Mouse (Mus musculus): Measurements from ENCODE around the gene Tmem196. TPM values are rescaled to one million over a fixed set of nuclear protein-coding genes. Genes with fewer than 3 reads are reported as not detected.
A peak's percentile ranks its signal among the peaks of the same experiment; 100 is the strongest.

Gene Tmem196
- not detected in 2 replicates for total RNA-seq (2017)

GRCm38 (mm10) chr12:119945589-119946310, at the start of gene Tmem196:
Tmem196 (plus strand) TSS chr12:119945822.
- 0 out of 2 replicates have a peak, but pooled peaks have one; percentile 11 for ATAC-seq (replicated peaks; ENCODE audit: low read depth, poor library complexity, severe bottlenecking)

GRCm38 (mm10) chr12:119946311-119946692, 680 bp downstream of the Tmem196 start:
- ATAC-seq (replicated peaks; ENCODE audit: low read depth, poor library complexity, severe bottlenecking): no peak

- no peak for ATAC-seq (replicated peaks; ENCODE audit: low read depth, poor library complexity, severe bottlenecking)
Measured at GRCm38 (mm10) chr12:119957041-119957440, 11.4 kb downstream of the Tmem196 start.

GRCm38 (mm10) chr12:119960730-119961129, 15.1 kb downstream of the Tmem196 start:
- no peak for ATAC-seq (replicated peaks; ENCODE audit: low read depth, poor library complexity, severe bottlenecking)

- ATAC-seq (replicated peaks; ENCODE audit: low read depth, poor library complexity, severe bottlenecking): peak; percentile 85
Measured at GRCm38 (mm10) chr12:119965373-119965772, 19.8 kb downstream of the Tmem196 start.

- no peak for ATAC-seq (replicated peaks; ENCODE audit: low read depth, poor library complexity, severe bottlenecking)
Measured at GRCm38 (mm10) chr12:119970068-119970467, 24.4 kb downstream of the Tmem196 start.

- peak; percentile 83 for ATAC-seq (replicated peaks; ENCODE audit: low read depth, poor library complexity, severe bottlenecking)
Measured at GRCm38 (mm10) chr12:119981731-119982130, 36.1 kb downstream of the Tmem196 start.

GRCm38 (mm10) chr12:119998267-119998666, 52.6 kb downstream of the Tmem196 start:
- no peak for ATAC-seq (replicated peaks; ENCODE audit: low read depth, poor library complexity, severe bottlenecking)

- no peak for ATAC-seq (replicated peaks; ENCODE audit: low read depth, poor library complexity, severe bottlenecking)
Measured at GRCm38 (mm10) chr12:120004280-120004679, 58.7 kb downstream of the Tmem196 start.

GRCm38 (mm10) chr12:120014768-120015167, 69.1 kb downstream of the Tmem196 start:
- ATAC-seq (replicated peaks; ENCODE audit: low read depth, poor library complexity, severe bottlenecking): no peak

GRCm38 (mm10) chr12:120015201-120015600, 69.6 kb downstream of the Tmem196 start:
- ATAC-seq (replicated peaks; ENCODE audit: low read depth, poor library complexity, severe bottlenecking): no peak

GRCm38 (mm10) chr12:120028089-120028959, 82.7 kb downstream of the Tmem196 start:
- peak; percentile 97 for ATAC-seq (replicated peaks; ENCODE audit: low read depth, poor library complexity, severe bottlenecking)
